Mouse (Mus musculus): ENCODE results near the gene Hoxb9.

DNA sequence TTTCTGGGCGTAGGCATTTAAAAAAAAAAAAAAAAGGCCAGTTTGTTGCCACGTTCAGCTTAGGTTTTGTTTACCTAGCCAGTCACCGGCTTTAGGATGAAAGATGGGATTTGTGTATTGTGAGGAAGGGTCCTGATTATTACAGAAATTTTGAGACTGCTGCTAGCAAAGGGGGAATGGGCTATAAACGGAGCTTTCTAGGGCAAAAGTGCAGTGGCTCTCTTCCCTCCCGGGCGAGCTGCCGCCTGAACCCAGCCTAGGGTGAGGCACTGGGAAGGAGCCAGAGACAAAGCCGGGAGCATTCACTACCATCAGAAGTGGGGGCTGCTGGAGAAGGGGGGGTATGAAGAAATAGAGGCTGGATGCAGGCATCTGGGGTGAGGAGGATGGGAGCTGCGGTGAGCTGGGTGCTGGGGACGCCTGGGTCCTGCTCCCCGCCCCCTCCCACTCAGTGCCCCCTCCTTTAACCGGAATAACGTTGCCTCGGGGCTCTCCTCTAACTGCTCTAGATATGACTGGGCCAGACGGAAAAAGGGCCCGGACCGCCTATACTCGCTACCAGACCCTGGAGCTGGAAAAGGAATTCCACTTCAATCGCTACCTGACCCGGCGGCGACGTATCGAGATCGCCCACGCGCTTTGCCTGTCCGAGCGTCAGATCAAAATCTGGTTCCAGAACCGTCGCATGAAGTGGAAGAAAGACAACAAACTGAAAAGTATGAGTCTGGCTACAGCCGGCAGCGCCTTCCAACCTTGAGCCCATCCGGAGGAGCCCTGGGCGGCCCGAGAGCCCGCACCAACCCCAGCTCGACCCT is 33.3 kb downstream of the Hoxb9 start:
- no peak for TF ChIP-seq CTCF (conservative IDR thresholded peaks at IDR 0.05; ENCODE audit: low read length)
- no peak for TF ChIP-seq NANOG (IDR thresholded peaks at IDR 0.05; ENCODE audit: borderline replicate concordance, low read length)

Data from E14TG2a.4 (cell line).